Mouse (Mus musculus) hindbrain, embryonic 10.5 days (tissue): ENCODE data around the gene Abhd15. TPM values are rescaled to one million over a fixed set of nuclear protein-coding genes. Genes with fewer than 3 reads are reported as not detected.
"Not testable (repeated sequence)": the region's sequence is repeated elsewhere in the genome, so short reads cannot be mapped to it uniquely, and the experiment has no call there.

ENCODE experiments used
- DNase-seq: peaks from one replicate; pipeline ENCODE4 v3.0.0-alpha.2; 2017; ENCODE audit warnings: low spot score
- H3K27ac ChIP-seq: fragments of 300-500 bp; sonication (generic); 2 replicates; pipeline ENCODE4 v1.5.1; 2016; ENCODE audit warnings: mild to moderate bottlenecking, moderate library complexity
- H3K27me3 ChIP-seq: fragments of 300-500 bp; sonication (generic); 2 replicates; pipeline ENCODE4 v1.6.1; 2016; ENCODE audit warnings: mild to moderate bottlenecking; ENCODE audit not compliant: poor library complexity, insufficient read depth, severe bottlenecking
- H3K36me3 ChIP-seq: fragments of 300-500 bp; sonication (generic); 2 replicates; pipeline ENCODE4 v1.6.1; 2016; ENCODE audit warnings: mild to moderate bottlenecking, moderate library complexity
- H3K4me1 ChIP-seq: fragments of 300-500 bp; sonication (generic); replicated peaks from 2 replicates; pipeline ENCODE4 v1.6.1; 2016; ENCODE audit warnings: mild to moderate bottlenecking
- H3K4me3 ChIP-seq: fragments of 300-500 bp; sonication (generic); 2 replicates; pipeline ENCODE4 v1.5.1; 2016; ENCODE audit warnings: mild to moderate bottlenecking, moderate library complexity
- H3K9me3 ChIP-seq: fragments of 300-500 bp; sonication (generic); 2 replicates; pipeline ENCODE4 v1.6.1; 2016; ENCODE audit warnings: mild to moderate bottlenecking, moderate library complexity
- WGBS: fragments of 180-500 bp; shearing (Covaris S2); methylation state at CpG from one replicate; pipeline ENCODE4 v1.1.7; 2016; 5-methylcytosine and 5-hydroxymethylcytosine counted together
- polyA plus RNA-seq: library from polyadenylated mRNA; unstranded; fragments of >200 nt; fragmentation: Nextera tagmentation; extraction: Ambion mirVana; gene quantifications from 2 replicates; pipeline ENCODE4 v1.2.1, GENCODE M21; 2016

The Abhd15 gene
- polyA plus RNA-seq, 1 experiment from 2014 or later: 5.3 TPM

DNA sequence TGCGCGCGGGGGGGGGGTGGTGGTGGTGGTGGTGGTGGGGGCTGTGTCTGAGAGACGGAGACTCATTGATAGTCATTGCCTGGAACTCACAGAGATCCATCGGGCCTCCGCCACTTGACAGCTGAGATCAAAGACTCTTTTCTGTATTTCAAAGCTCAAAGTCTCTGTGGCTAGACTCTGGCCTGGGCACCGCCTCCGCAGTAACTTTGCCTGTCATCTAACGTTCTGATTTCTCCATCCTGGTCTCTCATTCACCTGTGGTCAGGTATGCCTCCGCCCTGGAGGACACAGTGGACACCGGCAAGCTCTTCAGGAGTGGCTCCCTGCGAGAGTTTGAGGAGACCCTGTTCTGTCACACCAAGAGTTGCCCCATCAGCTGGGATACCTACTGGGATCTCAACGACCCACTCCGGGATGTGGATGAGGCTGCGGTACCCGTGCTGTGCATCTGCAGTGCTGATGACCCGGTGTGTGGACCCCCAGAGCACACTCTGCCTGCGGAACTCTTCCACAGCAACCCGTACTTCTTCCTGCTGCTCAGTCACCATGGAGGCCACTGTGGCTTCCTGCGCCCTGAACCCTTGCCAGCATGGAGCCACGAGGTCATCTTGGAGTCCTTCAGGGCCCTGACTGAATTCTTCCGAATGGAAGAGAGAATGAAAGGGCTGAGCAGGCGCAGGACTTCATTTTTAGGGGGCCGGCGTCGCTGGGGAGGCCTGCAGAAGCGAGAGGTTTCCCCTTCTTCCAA is 3.3 kb downstream of the Abhd15 start:
- no peaks in the 10 kb centered on the region for H3K9me3 ChIP-seq
- peak overlapping the region; percentile 26; the same call in 1 of the 2 replicates for H3K27ac ChIP-seq
- WGBS: 82% methylated on average over 27 of the region's 27 CpGs
- peaks cover 73% of the 10 kb centered on the region for H3K4me1 ChIP-seq
- peaks cover 34% of the 10 kb centered on the region for H3K27me3 ChIP-seq
- no peaks in the 10 kb centered on the region; the same call in 1 of the 2 replicates for H3K36me3 ChIP-seq
- H3K4me3 ChIP-seq: no peak overlapping the region
- DNase-seq: no peak

- WGBS: 76% methylated on average over 5 of the region's 5 CpGs
- Histone ChIP-seq H3K9me3 (no peaks in the 10 kb centered on the region), H3K4me3 (no peak within 1 kb of the TSS), H3K27me3 (peaks cover 32% of the 10 kb centered on the region), H3K36me3 (no peaks in the 10 kb centered on the region; the same call in 1 of the 2 replicates), H3K4me1 (peaks cover 65% of the 10 kb centered on the region), H3K27ac (peak within 1 kb of the TSS; percentile 54; the same call in 1 of the 2 replicates)
- no peak for DNase-seq
Observed at GRCm38 (mm10) chr11:77519043-77519442, 4.1 kb downstream of the Abhd15 start, which contains the start of gene Gm10392. Gene Gm10392, minus strand, starts transcription at chr11:77519198.

GRCm38 (mm10) chr11:77520601-77521529 is 5.9 kb downstream of the Abhd15 start:
- Histone ChIP-seq H3K4me1 (peaks cover 46% of the 10 kb centered on the region), H3K27ac (peak overlapping the region; percentile 54), H3K9me3 (no peaks in the 10 kb centered on the region), H3K36me3 (no peaks in the 10 kb centered on the region; the same call in 1 of the 2 replicates), H3K4me3 (no peak overlapping the region), H3K27me3 (peaks cover 18% of the 10 kb centered on the region)
- 50% methylated on average over 5 of the region's 5 CpGs for whole genome bisulfite sequencing
- DNase-seq: no peak

- Histone ChIP-seq H3K9me3 (no peaks in the 10 kb centered on the region), H3K27ac (no peak overlapping the region), H3K27me3 (no peaks in the 10 kb centered on the region), H3K4me1 (no peaks in the 10 kb centered on the region), H3K36me3 (peaks cover 12% of the 10 kb centered on the region), H3K4me3 (no peak overlapping the region)
- DNase-seq: no peak
- WGBS: 79% methylated on average over 3 of the region's 3 CpGs
Observed at GRCm38 (mm10) chr11:77525804-77526486, 11.0 kb downstream of the Abhd15 start.

DNA sequence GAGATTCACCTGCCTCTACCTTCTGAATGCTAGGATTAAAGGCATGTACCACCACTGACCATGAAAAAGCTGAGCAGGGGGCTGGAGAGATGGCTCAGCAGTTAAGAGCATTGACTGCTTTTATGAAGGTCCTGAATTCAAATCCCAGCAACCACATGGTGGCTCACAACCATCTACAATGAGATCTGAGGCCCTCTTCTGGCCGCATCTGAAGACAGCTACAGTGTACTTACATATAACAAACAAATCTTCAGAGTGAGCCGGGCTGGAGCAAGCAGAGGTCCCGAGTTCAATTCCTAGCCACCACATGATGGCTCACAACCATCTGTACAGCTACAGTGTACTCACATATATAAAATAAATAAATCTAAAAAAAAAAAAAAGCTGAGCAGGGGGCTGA is 13.5 kb downstream of the Abhd15 start:
- 86% methylated on average over 3 of the region's 3 CpGs for WGBS
- DNase-seq: not testable (repeated sequence)

GRCm38 (mm10) chr11:77529644-77530043 is 14.7 kb downstream of the Abhd15 start:
- Histone ChIP-seq H3K27ac (no peak overlapping the region), H3K4me1 (no peaks in the 10 kb centered on the region), H3K27me3 (no peaks in the 10 kb centered on the region), H3K9me3 (no peaks in the 10 kb centered on the region), H3K4me3 (no peak overlapping the region), H3K36me3 (peaks cover 29% of the 10 kb centered on the region)
- WGBS: 93% methylated on average over 3 of the region's 3 CpGs
- no peak for DNase-seq

More for the DNA sequence above, 13.5 kb downstream of the Abhd15 start:
- H3K4me3 ChIP-seq, H3K27ac ChIP-seq, H3K27me3 ChIP-seq, H3K9me3 ChIP-seq, H3K4me1 ChIP-seq: not testable (repeated sequence)
- peaks cover 18% of the 10 kb centered on the region for H3K36me3 ChIP-seq

GRCm38 (mm10) chr11:77530862-77531261 is 15.9 kb downstream of the Abhd15 start:
- H3K4me3 ChIP-seq: no peak overlapping the region
- peaks cover 39% of the 10 kb centered on the region for H3K36me3 ChIP-seq
- no peak overlapping the region for H3K27ac ChIP-seq
- no peaks in the 10 kb centered on the region for H3K27me3 ChIP-seq
- 91% methylated on average over 2 of the region's 2 CpGs for WGBS
- no peaks in the 10 kb centered on the region for H3K4me1 ChIP-seq
- no peaks in the 10 kb centered on the region for H3K9me3 ChIP-seq
- DNase-seq: no peak

- WGBS: 91% methylated on average over 4 of the region's 4 CpGs
- peaks cover 53% of the 10 kb centered on the region for H3K36me3 ChIP-seq
- H3K4me3 ChIP-seq: no peak overlapping the region
- no peaks in the 10 kb centered on the region for H3K4me1 ChIP-seq
- no peaks in the 10 kb centered on the region for H3K9me3 ChIP-seq
- no peak overlapping the region for H3K27ac ChIP-seq
- DNase-seq: no peak
- H3K27me3 ChIP-seq: no peaks in the 10 kb centered on the region
Observed at GRCm38 (mm10) chr11:77532202-77532846, 17.4 kb downstream of the Abhd15 start.

- no peak overlapping the region for H3K4me3 ChIP-seq
- no peaks in the 10 kb centered on the region for H3K9me3 ChIP-seq
- no peaks in the 10 kb centered on the region for H3K4me1 ChIP-seq
- H3K27ac ChIP-seq: no peak overlapping the region
- 96% methylated on average over 7 of the region's 7 CpGs for WGBS
- peaks cover 99% of the 10 kb centered on the region for H3K36me3 ChIP-seq
- no peaks in the 10 kb centered on the region for H3K27me3 ChIP-seq
- no peak for DNase-seq
Observed at GRCm38 (mm10) chr11:77545261-77545660, 30.3 kb downstream of the Abhd15 start.

- H3K27me3 ChIP-seq: no peaks in the 10 kb centered on the region
- H3K4me1 ChIP-seq: no peaks in the 10 kb centered on the region
- WGBS: 86% methylated on average over 3 of the region's 3 CpGs
- no peaks in the 10 kb centered on the region for H3K9me3 ChIP-seq
- DNase-seq: no peak
- no peak overlapping the region for H3K4me3 ChIP-seq
- peaks cover 71% of the 10 kb centered on the region for H3K36me3 ChIP-seq
- no peak overlapping the region for H3K27ac ChIP-seq
Observed at GRCm38 (mm10) chr11:77585201-77585600, 70.3 kb downstream of the Abhd15 start.
